Mouse (Mus musculus): ENCODE results near the gene Prox1. TPM values are rescaled to one million over a fixed set of nuclear protein-coding genes. Genes with fewer than 3 reads are reported as not detected.

Prox1 gene
- polyA plus RNA-seq, 1 experiment from 2014 or later, result 0.46 TPM

- 58% methylated on average over 12 of the region's 12 CpGs for whole genome bisulfite sequencing
- peaks cover 20% of the 10 kb centered on the region for H3K4me1 ChIP-seq
- no peak overlapping the region for H3K4me3 ChIP-seq
- H3K36me3 ChIP-seq, result no peaks in the 10 kb centered on the region
- H3K27me3 ChIP-seq (ENCODE audit: low read depth, poor library complexity, severe bottlenecking), result 0 out of 2 replicates have a peak, but pooled peaks cover 3% of the 10 kb centered on the region
- H3K27ac ChIP-seq, result no peak overlapping the region
- DNase-seq (ENCODE audit: low spot score), result no peak
- H3K9me3 ChIP-seq (replicated peaks), result no peaks in the 10 kb centered on the region
These were observed 41.7 kb downstream of the Prox1 start for GRCm38 (mm10) chr1:190128674-190129322.

- DNase-seq (ENCODE audit: low spot score), result no peak
- 47% methylated on average over 5 of the region's 5 CpGs for WGBS
- Histone ChIP-seq H3K9me3 (replicated peaks) (no peaks in the 10 kb centered on the region), H3K27me3 (ENCODE audit: low read depth, poor library complexity, severe bottlenecking) (0 out of 2 replicates have a peak, but pooled peaks cover 3% of the 10 kb centered on the region), H3K4me3 (no peak overlapping the region), H3K4me1 (peaks cover 20% of the 10 kb centered on the region), H3K36me3 (no peaks in the 10 kb centered on the region), H3K27ac (no peak overlapping the region)
These were observed 42.6 kb downstream of the Prox1 start for GRCm38 (mm10) chr1:190127878-190128277.

DNA sequence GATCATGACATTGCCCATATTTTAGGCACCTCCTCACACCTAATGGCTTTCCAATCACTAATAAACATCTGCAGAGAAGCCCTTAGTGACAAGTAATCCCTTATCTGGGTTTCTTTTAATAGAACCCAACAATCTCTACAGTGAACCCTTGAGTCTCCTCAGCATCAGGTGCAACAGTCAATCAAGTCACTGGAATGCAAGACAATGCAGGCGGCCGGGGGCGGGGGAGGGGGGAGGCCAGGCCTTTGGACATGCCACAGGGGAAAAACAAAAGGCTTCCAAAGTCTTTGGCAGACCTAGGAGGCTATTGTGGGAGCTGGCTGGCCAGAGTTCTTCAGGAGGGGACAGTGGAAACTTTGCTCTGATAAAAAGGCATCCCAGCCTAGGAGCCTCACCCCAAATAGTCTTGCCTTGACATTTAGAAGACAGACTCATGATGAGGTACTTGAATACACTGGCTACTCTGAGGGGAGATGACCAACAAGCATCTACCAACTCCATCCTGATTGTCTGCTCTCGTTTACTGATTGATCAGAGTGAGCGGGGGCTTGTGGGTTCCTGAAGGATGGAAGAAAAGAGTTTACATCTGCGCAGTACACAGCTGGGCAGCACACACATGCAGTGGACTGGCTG lies 43.2 kb downstream of the Prox1 start:
- no peak overlapping the region for H3K27ac ChIP-seq
- peaks cover 20% of the 10 kb centered on the region for H3K4me1 ChIP-seq
- DNase-seq (ENCODE audit: low spot score), result no peak

GRCm38 (mm10) chr1:190124961-190125739 lies 45.4 kb downstream of the Prox1 start:
- H3K4me1 ChIP-seq, result peaks cover 20% of the 10 kb centered on the region
- H3K36me3 ChIP-seq, result no peaks in the 10 kb centered on the region
- no peak overlapping the region for H3K27ac ChIP-seq
- H3K9me3 ChIP-seq (replicated peaks), result no peaks in the 10 kb centered on the region
- no peak overlapping the region for H3K4me3 ChIP-seq
- WGBS, result 87% methylated on average over 14 of the region's 14 CpGs
- DNase-seq (ENCODE audit: low spot score), result no peak
- 0 out of 2 replicates have a peak, but pooled peaks cover 3% of the 10 kb centered on the region for H3K27me3 ChIP-seq (ENCODE audit: low read depth, poor library complexity, severe bottlenecking)

More for the DNA sequence above, 43.2 kb downstream of the Prox1 start:
- H3K4me3 ChIP-seq, result no peak overlapping the region
- WGBS, result 58% methylated on average over 6 of the region's 6 CpGs
- H3K27me3 ChIP-seq (ENCODE audit: low read depth, poor library complexity, severe bottlenecking), result 0 out of 2 replicates have a peak, but pooled peaks cover 3% of the 10 kb centered on the region
- no peaks in the 10 kb centered on the region for H3K36me3 ChIP-seq
- no peaks in the 10 kb centered on the region for H3K9me3 ChIP-seq (replicated peaks)

DNA sequence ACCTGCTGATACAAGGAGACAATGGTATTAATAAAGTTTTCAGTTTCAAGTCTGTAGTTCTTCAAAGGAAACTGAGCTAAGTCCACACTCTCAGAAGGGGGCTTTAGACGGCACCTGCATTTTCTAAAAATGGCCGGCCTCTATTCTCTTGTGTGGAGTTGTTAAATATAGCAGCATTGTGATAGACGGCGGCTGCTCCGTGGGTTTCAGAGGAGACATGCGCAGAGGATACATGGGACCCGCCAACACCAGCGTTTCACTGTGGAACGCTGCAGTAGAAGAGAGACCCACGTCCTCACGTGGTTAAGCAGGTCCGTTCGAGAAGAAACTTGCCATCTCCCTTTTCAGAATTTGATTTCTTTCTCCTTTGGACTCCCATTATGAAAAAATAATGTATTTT lies 47.1 kb downstream of the Prox1 start:
- WGBS, result 94% methylated on average over 13 of the region's 13 CpGs
- H3K4me3 ChIP-seq, result no peak overlapping the region
- H3K36me3 ChIP-seq, result no peaks in the 10 kb centered on the region
- no peaks in the 10 kb centered on the region for H3K9me3 ChIP-seq (replicated peaks)
- H3K4me1 ChIP-seq, result peaks cover 16% of the 10 kb centered on the region
- H3K27ac ChIP-seq, result no peak overlapping the region
- DNase-seq (ENCODE audit: low spot score), result no peak
- H3K27me3 ChIP-seq (ENCODE audit: low read depth, poor library complexity, severe bottlenecking), result 0 out of 2 replicates have a peak, but pooled peaks cover 3% of the 10 kb centered on the region

- Histone ChIP-seq H3K4me3 (no peak overlapping the region), H3K27me3 (ENCODE audit: low read depth, poor library complexity, severe bottlenecking) (no peaks in the 10 kb centered on the region), H3K9me3 (replicated peaks) (no peaks in the 10 kb centered on the region), H3K27ac (no peak overlapping the region), H3K4me1 (no peaks in the 10 kb centered on the region), H3K36me3 (no peaks in the 10 kb centered on the region)
- WGBS, result 85% methylated on average over 1 of the region's 1 CpGs
- DNase-seq (ENCODE audit: low spot score), result no peak
These were observed 54.5 kb downstream of the Prox1 start for GRCm38 (mm10) chr1:190115985-190116384.

DNA sequence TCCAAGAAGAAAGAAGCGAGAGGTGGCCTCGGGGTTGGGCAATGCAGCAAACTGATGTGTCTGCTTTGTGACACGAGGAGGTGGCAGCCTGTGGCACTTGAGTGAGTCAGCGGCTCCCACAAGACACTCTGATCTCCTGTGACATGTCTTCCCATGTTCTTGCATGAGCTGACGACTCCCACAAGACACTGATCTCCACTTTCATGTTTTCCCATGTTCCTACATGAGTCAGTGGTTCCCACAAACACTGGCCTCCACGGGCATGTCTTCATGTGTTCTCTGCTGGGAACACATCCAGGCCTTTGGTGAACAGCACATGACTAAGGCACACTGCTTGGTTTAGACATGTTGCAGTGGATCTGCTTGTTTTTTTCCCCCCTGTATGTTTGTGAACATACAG lies 58.8 kb downstream of the Prox1 start:
- no peak overlapping the region for H3K4me3 ChIP-seq
- H3K27me3 ChIP-seq (ENCODE audit: low read depth, poor library complexity, severe bottlenecking), result no peaks in the 10 kb centered on the region
- no peak overlapping the region for H3K27ac ChIP-seq
- H3K36me3 ChIP-seq, result no peaks in the 10 kb centered on the region
- H3K9me3 ChIP-seq (replicated peaks), result no peaks in the 10 kb centered on the region
- no peak for DNase-seq (ENCODE audit: low spot score)
- 83% methylated on average over 6 of the region's 6 CpGs for WGBS
- peaks cover 3% of the 10 kb centered on the region; the same call in 1 of the 2 replicates for H3K4me1 ChIP-seq

DNA sequence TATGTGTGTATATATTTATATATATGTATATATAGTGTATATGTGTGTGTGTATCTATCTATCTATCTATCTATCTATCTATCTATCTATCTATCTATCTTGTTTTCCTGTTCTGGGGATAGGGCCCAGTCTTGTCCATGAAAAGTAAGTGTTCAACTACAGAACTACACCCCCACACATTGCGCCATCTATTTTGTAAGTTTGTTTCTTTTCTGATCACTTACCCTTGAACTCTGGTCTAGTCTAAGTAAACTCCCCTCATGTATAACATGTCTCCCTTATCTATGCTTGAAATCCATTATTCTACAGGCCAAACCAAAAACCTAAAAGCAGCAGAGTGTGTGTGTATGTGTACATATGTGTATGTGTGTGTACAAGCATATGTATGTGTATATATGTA lies 62.9 kb downstream of the Prox1 start:
- no peak overlapping the region for H3K4me3 ChIP-seq
- H3K9me3 ChIP-seq (replicated peaks), result no peaks in the 10 kb centered on the region
- WGBS, result 100% methylated on average over 1 of the region's 1 CpGs
- H3K36me3 ChIP-seq, result no peaks in the 10 kb centered on the region
- H3K4me1 ChIP-seq, result peaks cover 3% of the 10 kb centered on the region; the same call in 1 of the 2 replicates
- H3K27me3 ChIP-seq (ENCODE audit: low read depth, poor library complexity, severe bottlenecking), result no peaks in the 10 kb centered on the region
- no peak overlapping the region for H3K27ac ChIP-seq
- DNase-seq (ENCODE audit: low spot score), result no peak

GRCm38 (mm10) chr1:190106674-190107420 lies 63.7 kb downstream of the Prox1 start:
- no peak for DNase-seq (ENCODE audit: low spot score)
- Histone ChIP-seq H3K27ac (no peak overlapping the region), H3K4me1 (peaks cover 3% of the 10 kb centered on the region; the same call in 1 of the 2 replicates), H3K4me3 (no peak overlapping the region), H3K27me3 (ENCODE audit: low read depth, poor library complexity, severe bottlenecking) (no peaks in the 10 kb centered on the region), H3K36me3 (no peaks in the 10 kb centered on the region), H3K9me3 (replicated peaks) (no peaks in the 10 kb centered on the region)
- 78% methylated on average over 16 of the region's 16 CpGs for WGBS

DNA sequence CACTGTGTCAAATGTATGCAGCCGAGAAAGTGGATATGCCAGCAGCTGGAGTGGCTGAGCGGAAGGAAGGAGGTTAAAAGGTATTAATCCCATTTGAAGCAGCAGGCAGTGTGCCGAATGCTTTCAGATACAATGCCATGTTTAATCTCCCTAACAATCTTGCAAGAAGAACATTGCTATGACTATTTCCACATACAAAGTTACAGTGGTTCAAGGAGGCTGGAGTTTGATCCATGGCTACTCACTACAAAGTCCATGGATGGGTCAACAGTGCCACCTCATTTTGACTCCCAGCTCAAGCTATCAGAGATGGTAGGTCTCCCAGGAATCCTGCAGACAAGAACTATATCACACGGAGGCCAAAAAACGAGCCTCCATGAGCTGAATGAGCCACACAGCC lies 64.5 kb downstream of the Prox1 start:
- 87% methylated on average over 5 of the region's 5 CpGs for WGBS
- H3K27ac ChIP-seq, result no peak overlapping the region
- H3K9me3 ChIP-seq (replicated peaks), result no peaks in the 10 kb centered on the region

DNA sequence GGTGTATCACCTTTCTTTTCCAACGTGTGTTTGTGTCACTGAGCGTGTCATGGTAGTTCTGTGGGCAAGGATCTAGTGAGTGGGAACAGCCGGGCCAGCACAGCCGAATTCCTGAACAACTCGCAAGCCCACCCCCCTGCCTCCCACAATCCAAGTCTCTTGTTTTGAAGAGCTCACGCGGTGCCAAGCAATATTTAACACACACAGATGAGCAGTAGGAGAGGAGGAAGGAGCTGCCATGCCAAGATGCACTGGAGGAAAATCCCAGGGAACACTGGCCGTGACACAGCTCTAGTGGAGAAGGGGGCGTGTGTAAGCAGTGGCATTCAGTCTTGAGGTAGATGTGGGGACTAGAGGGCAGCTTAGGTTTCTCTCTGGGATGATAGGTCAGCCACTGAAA lies 77.2 kb downstream of the Prox1 start:
- WGBS, result 90% methylated on average over 9 of the region's 9 CpGs
- Histone ChIP-seq H3K36me3 (no peaks in the 10 kb centered on the region), H3K4me3 (no peak overlapping the region), H3K9me3 (replicated peaks) (no peaks in the 10 kb centered on the region), H3K27ac (no peak overlapping the region), H3K4me1 (peaks cover 2% of the 10 kb centered on the region; the same call in 1 of the 2 replicates), H3K27me3 (ENCODE audit: low read depth, poor library complexity, severe bottlenecking) (no peaks in the 10 kb centered on the region)
- no peak for DNase-seq (ENCODE audit: low spot score)

More for the DNA sequence above, 64.5 kb downstream of the Prox1 start:
- H3K4me1 ChIP-seq, result peaks cover 3% of the 10 kb centered on the region; the same call in 1 of the 2 replicates
- H3K27me3 ChIP-seq (ENCODE audit: low read depth, poor library complexity, severe bottlenecking), result no peaks in the 10 kb centered on the region
- no peak overlapping the region for H3K4me3 ChIP-seq
- H3K36me3 ChIP-seq, result no peaks in the 10 kb centered on the region
- no peak for DNase-seq (ENCODE audit: low spot score)

DNA sequence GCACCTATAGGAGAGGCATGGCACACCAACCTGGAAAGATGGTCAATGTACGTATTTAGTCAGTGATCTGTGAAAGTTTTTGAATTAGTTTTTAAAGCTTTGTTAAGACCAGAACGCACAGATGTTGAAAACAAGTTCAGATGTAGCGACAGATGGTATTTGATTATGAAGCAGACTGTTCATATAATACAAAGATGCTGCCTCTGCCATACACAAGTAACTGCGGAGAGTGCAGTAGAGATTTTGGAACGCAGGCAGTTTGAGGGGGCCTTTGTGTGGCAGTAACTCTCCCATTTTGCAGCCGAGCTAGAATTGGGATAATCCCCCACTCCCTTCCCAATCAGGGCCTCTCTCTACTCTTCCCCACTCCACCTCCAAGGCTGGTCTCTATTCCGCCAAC lies 78.4 kb downstream of the Prox1 start:
- Histone ChIP-seq H3K36me3 (no peaks in the 10 kb centered on the region), H3K4me3 (no peak overlapping the region), H3K27ac (no peak overlapping the region), H3K27me3 (ENCODE audit: low read depth, poor library complexity, severe bottlenecking) (no peaks in the 10 kb centered on the region), H3K9me3 (replicated peaks) (no peaks in the 10 kb centered on the region), H3K4me1 (peaks cover 2% of the 10 kb centered on the region; the same call in 1 of the 2 replicates)
- WGBS, result 93% methylated on average over 7 of the region's 7 CpGs
- DNase-seq (ENCODE audit: low spot score), result no peak

Measured in limb, embryonic 10.5 days (tissue).